Mouse (Mus musculus): ENCODE results near the gene Ppp1r21.

DNA sequence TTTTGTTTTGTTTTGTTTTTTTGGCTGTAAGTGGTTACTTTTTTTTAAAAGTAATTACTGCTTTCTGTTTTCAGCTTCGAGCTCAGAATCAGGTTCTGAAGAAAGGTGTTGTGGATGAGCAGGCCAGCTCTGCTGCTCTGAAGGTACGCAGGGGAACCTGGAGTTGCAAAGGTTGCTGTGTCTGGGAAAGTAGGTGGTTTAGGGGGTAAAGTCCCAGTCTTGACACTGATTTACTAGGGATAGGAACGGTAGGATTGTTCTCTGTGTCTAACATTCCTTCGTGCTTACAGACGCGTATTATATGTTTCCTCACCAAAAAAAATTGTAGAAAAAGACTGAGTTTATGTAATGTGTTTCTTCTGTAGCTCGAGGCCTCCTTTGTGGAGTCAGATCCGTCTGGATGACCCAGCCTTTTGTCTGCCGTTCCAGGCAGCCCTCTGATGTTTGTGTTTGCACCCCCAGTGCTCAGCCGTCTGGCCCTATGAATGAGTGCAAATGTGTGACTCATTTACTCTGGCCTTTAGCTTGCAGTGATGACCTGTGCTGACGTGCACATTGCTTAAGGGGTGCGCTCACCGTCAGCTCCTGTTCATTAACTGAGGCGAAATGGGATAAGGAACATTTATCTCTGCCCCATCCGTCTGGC is 13.0 kb downstream of the Ppp1r21 start:
- TF ChIP-seq POLR2A (IDR thresholded peaks at IDR 0.05; ENCODE audit: insufficient read depth, low read depth, low read length) (no peak), CTCF (IDR thresholded peaks at IDR 0.05; ENCODE audit: insufficient read depth, low read depth, low read length) (no peak)
